Mouse (Mus musculus) heart, embryonic 10.5 days (tissue): ENCODE measurements at regions not wholly inside any gene's neighbourhood (a gene's known extent, or its start where the extent isn't known, plus 50 kb on each side); places are given as distances from the start of the nearest gene placed in this dataset.

ENCODE experiments used
- DNase-seq: peaks from one replicate; pipeline ENCODE4 v3.0.0-alpha.2; 2017; ENCODE audit warnings: low spot score
- H3K27ac ChIP-seq: fragments of 300-500 bp; sonication (generic); 2 replicates; pipeline ENCODE4 v1.5.1; 2016; ENCODE audit warnings: mild to moderate bottlenecking
- H3K27me3 ChIP-seq: fragments of 300-500 bp; sonication (generic); 2 replicates; pipeline ENCODE4 v1.6.1; 2016; ENCODE audit warnings: mild to moderate bottlenecking; ENCODE audit not compliant: poor library complexity, insufficient read depth, severe bottlenecking
- H3K36me3 ChIP-seq: fragments of 300-500 bp; sonication (generic); 2 replicates; pipeline ENCODE4 v1.6.1; 2016; ENCODE audit warnings: mild to moderate bottlenecking, moderate library complexity
- H3K4me1 ChIP-seq: fragments of 300-500 bp; sonication (generic); 2 replicates; pipeline ENCODE4 v1.6.1; 2016; ENCODE audit warnings: mild to moderate bottlenecking
- H3K4me3 ChIP-seq: fragments of 300-500 bp; sonication (generic); 2 replicates; pipeline ENCODE4 v1.5.1; 2016; ENCODE audit warnings: mild to moderate bottlenecking, moderate library complexity
- H3K9me3 ChIP-seq: fragments of 300-500 bp; sonication (generic); 2 replicates; pipeline ENCODE4 v1.6.1; 2016; ENCODE audit warnings: mild to moderate bottlenecking, moderate library complexity
- WGBS: fragments of 180-500 bp; shearing (Covaris S2); methylation state at CpG from one replicate; pipeline ENCODE4 v1.1.7; 2016; 5-methylcytosine and 5-hydroxymethylcytosine counted together

DNA sequence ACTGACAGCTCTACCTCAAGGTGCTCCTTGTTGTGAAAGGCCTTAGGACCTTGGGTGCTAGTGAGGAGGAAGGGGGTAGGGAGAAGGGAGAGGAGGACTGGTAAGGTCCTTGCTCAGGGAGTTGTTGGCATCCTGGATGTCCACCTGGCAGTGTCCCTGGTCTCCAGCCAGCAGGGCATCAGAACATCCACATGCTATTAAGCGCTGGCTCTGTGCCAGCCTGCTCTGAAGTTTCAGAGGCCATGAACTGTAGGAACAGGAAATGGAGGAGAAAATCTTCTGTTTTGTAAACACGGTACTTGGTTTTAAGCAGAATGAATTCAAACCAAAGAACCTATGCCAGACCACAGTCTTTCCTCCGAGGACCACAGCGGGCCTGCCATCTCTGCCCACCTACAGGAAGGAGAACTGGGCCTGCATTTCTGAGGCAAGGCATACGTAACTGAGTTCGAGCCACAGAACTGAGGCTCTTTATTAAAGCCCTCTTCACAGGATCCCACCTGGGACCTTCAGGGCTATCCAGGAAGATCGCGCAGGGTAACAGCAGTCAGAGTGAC lies 107.5 kb downstream of the Dll1 start:
- H3K4me1 ChIP-seq, result no peaks in the 10 kb centered on the region; the same call in 1 of the 2 replicates
- H3K27me3 ChIP-seq, result peaks cover 3% of the 10 kb centered on the region; the same call in 1 of the 2 replicates
- no peaks in the 10 kb centered on the region for H3K36me3 ChIP-seq
- WGBS, result 83% methylated on average over 8 of the region's 8 CpGs
- H3K27ac ChIP-seq, result no peak overlapping the region
- no peak for DNase-seq
- H3K9me3 ChIP-seq, result no peaks in the 10 kb centered on the region
- H3K4me3 ChIP-seq, result no peak overlapping the region

DNA sequence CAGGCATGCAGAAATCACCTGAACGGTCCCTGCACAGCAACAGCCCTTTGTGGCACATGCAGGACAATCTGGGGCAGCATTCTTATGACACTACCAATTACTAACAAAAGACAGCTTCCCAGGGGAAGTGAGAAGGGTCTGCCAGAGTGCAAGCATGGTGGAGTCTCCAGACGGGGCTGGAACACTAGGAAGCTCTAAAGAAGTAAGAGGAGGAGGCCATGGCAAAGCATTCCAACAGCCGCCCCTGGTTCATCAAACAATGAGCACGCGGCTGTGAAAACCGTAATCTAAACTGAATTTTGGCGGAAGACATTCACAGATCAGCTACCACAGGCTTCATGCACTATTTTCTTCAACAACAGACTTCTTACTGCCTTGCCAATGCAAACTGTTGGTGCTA lies 109.0 kb downstream of the Dll1 start:
- H3K9me3 ChIP-seq, result no peaks in the 10 kb centered on the region
- no peak for DNase-seq
- no peaks in the 10 kb centered on the region for H3K36me3 ChIP-seq
- peaks cover 3% of the 10 kb centered on the region; the same call in 1 of the 2 replicates for H3K27me3 ChIP-seq
- H3K27ac ChIP-seq, result no peak overlapping the region
- WGBS, result 65% methylated on average over 7 of the region's 7 CpGs
- no peaks in the 10 kb centered on the region; the same call in 1 of the 2 replicates for H3K4me1 ChIP-seq
- no peak overlapping the region for H3K4me3 ChIP-seq

DNA sequence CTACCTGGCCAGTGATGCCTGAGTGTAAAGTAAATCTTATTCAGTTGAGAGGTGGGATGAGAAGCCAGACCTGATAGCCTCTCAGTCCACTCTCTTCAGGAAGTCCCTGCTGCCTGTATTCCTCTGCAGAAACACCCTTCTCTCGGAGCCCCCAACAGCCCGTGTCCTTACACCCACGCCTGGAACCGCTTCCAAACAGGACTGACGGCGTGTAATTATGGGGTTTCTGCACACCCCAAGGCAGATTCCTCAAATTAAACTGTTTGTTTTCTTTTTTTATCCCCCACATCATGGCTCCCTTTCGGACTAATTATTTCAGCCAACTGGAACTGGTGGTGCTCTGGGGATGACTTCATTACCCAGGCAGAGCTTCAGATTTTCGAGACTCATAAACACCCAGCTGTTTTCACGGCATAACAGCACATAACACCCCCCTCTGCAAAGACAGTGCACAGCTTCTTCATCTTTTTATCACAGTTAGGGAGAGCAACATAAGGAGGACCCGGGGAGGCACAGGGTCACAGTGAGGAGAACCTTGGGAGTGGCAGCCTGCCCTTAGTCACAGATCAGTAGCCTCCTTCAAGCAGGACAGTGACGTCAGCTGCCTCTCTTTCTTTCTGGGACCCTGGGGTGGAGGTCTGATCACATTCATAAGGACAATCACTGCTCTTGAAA lies 117.1 kb downstream of the Dll1 start:
- peaks cover 15% of the 10 kb centered on the region for H3K4me1 ChIP-seq
- no peaks in the 10 kb centered on the region for H3K9me3 ChIP-seq
- no peaks in the 10 kb centered on the region for H3K36me3 ChIP-seq
- H3K27ac ChIP-seq, result no peak overlapping the region
- no peak overlapping the region for H3K4me3 ChIP-seq
- no peaks in the 10 kb centered on the region for H3K27me3 ChIP-seq
- WGBS, result 69% methylated on average over 11 of the region's 11 CpGs
- DNase-seq, result no peak

DNA sequence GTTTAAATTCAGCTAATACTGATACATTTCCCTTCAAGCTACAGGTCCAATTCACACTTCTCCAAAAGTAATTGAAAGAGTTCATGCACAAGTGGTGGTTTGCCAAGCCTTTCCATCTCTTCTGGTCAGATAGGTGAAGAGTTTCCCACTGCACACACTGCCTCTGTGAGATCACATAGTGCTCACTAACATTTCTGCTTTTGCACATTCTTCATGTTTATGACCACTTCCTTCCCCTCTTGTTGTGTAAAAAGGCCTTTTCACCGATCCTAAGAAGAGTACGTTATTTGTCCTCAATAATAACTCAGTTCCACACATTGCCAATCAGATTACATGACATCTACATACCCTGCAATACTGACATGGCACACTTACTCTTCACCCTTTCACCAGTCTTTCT lies 120.8 kb downstream of the Dll1 start:
- WGBS, result 87% methylated on average over 2 of the region's 2 CpGs
- DNase-seq, result peak; percentile 4

DNA sequence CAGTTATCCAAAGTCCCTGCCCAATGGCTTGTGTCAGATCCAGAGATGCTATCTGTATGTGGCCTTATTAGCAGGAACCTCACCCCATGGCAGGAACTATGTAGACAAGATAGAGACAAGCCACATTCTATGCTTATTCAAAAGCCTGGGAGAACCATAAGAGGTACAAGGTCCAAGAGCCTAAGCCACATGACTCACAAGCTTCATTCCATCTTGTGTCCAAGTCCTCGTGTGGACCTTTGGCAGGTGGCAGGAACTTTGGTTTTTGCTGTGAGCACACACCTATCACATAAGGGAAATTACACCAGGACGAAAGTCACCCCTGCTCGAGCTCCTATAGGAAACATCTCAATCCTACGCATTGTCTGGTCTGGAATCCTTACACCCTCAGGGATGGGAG lies 122.9 kb downstream of the Dll1 start:
- no peaks in the 10 kb centered on the region for H3K9me3 ChIP-seq
- peak; percentile 55 for DNase-seq
- no peaks in the 10 kb centered on the region for H3K4me1 ChIP-seq
- no peak overlapping the region for H3K27ac ChIP-seq
- no peak overlapping the region for H3K4me3 ChIP-seq
- no peaks in the 10 kb centered on the region for H3K36me3 ChIP-seq
- WGBS, result 86% methylated on average over 4 of the region's 4 CpGs
- peaks cover 6% of the 10 kb centered on the region; the same call in 1 of the 2 replicates for H3K27me3 ChIP-seq

More for the DNA sequence above, 120.8 kb downstream of the Dll1 start:
- Histone ChIP-seq H3K27me3 (no peaks in the 10 kb centered on the region), H3K27ac (no peak overlapping the region), H3K9me3 (no peaks in the 10 kb centered on the region), H3K4me1 (peaks cover 14% of the 10 kb centered on the region), H3K4me3 (no peak overlapping the region), H3K36me3 (no peaks in the 10 kb centered on the region)

DNA sequence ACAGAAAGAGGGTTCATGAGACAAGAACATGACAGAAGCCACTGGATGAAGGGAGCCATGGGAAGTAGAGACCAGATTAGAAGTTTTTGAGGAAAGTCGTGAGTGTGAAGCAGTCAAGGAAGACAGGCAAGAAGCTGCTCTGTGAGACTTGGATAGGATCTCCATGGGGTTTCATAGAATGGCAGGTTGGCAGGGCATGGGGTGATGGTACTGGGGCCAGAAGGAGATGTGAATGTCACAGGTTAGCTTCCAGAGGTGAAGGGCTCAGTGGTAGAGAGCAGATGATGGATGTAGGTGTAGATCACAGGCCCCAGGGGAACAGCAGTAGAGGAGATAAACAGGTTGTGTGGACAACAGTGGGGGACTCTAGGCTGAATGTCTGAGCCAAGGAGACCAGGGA lies 123.4 kb downstream of the Dll1 start:
- peaks cover 2% of the 10 kb centered on the region for H3K4me1 ChIP-seq
- no peaks in the 10 kb centered on the region for H3K36me3 ChIP-seq
- no peak overlapping the region for H3K27ac ChIP-seq
- 80% methylated on average over 1 of the region's 1 CpGs for WGBS
- peaks cover 8% of the 10 kb centered on the region for H3K27me3 ChIP-seq
- peak; percentile 61 for DNase-seq
- H3K9me3 ChIP-seq, result no peaks in the 10 kb centered on the region
- H3K4me3 ChIP-seq, result no peak overlapping the region

DNA sequence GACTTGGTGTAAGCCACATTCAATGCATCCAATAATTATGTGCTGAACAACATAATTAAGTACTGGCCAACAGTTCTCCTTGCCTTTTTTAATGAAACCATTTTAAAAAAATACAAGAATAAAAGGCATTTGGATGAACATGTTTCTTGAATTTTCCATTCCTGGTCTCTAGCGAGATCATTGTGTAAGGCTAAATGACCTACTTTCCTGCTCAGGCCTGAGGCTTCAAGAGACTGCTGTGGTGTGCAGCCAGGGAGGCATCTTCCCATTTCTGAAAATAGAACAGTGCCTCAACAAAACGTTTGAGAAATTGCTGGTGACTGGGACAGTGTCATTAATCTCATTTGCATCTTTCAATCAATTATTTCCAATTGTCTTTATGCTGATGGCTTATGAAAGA lies 124.5 kb downstream of the Dll1 start:
- no peak for DNase-seq
- Histone ChIP-seq H3K27me3 (peaks cover 11% of the 10 kb centered on the region), H3K27ac (no peak overlapping the region), H3K36me3 (no peaks in the 10 kb centered on the region), H3K4me1 (peaks cover 11% of the 10 kb centered on the region), H3K4me3 (no peak overlapping the region), H3K9me3 (no peaks in the 10 kb centered on the region)
- 57% methylated on average over 2 of the region's 2 CpGs for WGBS

DNA sequence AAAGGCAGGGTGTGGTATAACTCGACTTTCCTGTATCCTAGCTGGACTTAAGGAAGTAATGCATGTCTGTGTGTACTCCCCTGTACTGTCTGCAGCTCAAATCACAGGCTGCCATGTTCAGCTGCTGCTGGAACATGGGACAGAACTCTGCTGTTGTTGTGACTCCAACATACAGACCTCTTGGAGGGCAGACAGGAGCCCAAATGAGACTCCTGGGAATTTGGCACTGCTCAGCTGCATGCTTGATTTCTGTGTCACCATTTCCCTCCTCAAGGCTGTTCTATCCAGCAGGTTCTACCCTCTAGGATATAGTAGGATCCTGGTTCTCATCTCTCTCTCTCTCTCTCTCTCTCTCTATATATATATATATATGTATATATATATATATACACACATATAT lies 125.0 kb downstream of the Dll1 start:
- H3K9me3 ChIP-seq, result no peaks in the 10 kb centered on the region
- no peaks in the 10 kb centered on the region for H3K36me3 ChIP-seq
- H3K27ac ChIP-seq, result no peak overlapping the region
- peaks cover 16% of the 10 kb centered on the region for H3K27me3 ChIP-seq
- peaks cover 11% of the 10 kb centered on the region for H3K4me1 ChIP-seq
- WGBS, result 81% methylated on average over 1 of the region's 1 CpGs
- no peak for DNase-seq
- no peak overlapping the region for H3K4me3 ChIP-seq

DNA sequence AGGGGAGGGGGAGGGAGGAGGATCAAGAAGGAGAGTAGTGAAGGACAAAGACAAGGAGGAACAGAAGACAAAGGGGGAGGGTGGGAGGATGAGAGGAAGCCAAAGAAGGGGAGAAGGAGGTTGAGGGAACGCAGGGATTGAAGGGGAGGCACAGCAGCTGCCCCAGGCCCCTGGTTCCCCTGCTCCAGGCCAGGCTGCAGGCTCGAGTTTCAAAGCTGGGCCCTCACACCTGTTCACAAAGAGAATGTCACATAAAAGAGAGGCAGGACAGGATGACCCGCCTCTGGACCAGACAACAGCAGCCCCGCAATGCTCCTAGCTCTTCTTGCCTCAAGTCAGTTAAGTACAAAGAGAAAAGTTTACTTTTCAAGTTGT lies 128.3 kb downstream of the Dll1 start:
- peak; percentile 66 for DNase-seq
- WGBS, result 41% methylated on average over 4 of the region's 4 CpGs
- H3K4me3 ChIP-seq, result no peak overlapping the region

DNA sequence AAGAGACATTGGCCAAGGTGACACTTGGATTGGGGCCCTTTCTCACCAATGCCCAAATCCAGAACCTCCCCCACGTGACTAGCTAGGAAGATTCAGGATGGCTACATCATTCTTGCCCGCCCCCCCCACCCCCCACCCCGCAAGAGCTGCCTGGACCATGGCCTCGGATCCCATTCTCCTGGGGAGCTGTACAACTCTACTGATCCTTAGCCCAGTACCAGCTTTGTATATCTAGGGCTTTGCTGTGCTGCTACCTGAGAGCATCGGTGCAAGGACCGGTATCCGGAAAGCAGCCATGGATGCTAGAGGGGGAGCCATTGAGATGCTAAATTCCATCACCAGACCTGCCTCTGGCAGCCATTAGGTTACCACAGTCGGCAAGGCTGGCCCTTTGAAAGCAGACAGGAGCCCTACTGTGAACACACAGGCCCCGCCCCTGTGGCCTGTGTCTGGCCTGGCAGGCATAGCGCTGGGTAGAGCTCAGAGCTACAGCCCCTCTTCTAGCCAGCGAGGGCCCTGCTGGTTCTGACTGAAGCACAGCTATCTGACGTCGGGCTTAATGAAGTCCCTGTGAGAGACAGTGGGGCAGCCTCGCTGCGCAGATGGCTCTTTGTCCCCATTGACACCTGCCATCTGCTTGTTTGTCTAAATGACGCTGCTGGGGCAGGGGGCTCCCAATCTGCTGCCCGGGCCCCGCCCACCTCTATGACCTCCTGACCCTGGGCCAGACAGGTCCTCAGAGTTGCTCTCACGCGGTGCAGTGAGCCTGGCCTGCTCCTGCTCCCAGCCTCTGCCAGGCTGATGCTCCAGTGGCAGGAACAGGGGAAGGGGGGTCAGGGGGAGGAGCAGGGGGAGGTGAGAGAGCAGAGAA lies 128.9 kb downstream of the Dll1 start:
- peak overlapping the region; percentile 53 for H3K27ac ChIP-seq
- WGBS, result 8% methylated on average over 20 of the region's 20 CpGs
- peaks cover 20% of the 10 kb centered on the region for H3K27me3 ChIP-seq
- no peaks in the 10 kb centered on the region for H3K36me3 ChIP-seq
- H3K4me1 ChIP-seq, result peaks cover 11% of the 10 kb centered on the region
- H3K9me3 ChIP-seq, result no peaks in the 10 kb centered on the region
- no peak for DNase-seq
- peak overlapping the region; percentile 31 for H3K4me3 ChIP-seq

More for the DNA sequence above, 128.3 kb downstream of the Dll1 start:
- Histone ChIP-seq H3K4me1 (peaks cover 11% of the 10 kb centered on the region), H3K27ac (peak overlapping the region; percentile 53), H3K27me3 (peaks cover 20% of the 10 kb centered on the region), H3K9me3 (no peaks in the 10 kb centered on the region), H3K36me3 (no peaks in the 10 kb centered on the region)

DNA sequence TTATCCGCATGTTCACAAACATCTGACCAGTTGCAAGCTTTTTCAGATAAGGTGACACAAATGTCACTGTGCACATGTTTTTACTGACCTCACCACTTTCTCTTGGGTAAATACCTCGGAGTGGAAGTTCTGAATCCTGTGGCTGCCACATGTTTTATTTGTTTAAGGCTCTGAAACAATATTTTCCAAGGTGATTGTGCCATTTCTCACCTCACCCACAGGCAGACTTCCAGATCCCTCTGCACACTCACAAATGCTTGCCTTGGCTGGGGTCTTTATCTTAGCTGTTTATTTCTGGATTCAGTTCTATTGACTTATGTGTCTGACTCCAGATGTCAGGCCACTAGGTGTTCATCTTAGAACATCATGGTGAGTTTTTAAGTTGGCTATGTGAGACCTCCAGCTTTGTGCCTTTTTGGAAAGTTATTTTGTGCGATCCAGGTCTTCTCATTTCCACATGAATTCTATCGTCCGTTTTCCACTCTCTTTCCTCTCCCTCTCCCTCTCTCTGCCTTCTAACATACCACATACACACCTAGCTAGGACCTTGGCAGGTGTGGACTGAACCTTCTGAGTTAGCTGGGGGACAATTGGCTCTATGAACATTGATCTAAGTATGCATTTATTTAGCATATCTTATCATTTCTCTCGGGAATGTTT lies 133.6 kb downstream of the Dll1 start:
- WGBS, result 67% methylated on average over 6 of the region's 6 CpGs
- no peaks in the 10 kb centered on the region for H3K9me3 ChIP-seq
- H3K36me3 ChIP-seq, result no peaks in the 10 kb centered on the region
- peaks cover 10% of the 10 kb centered on the region; the same call in 1 of the 2 replicates for H3K27me3 ChIP-seq
- H3K27ac ChIP-seq, result no peak overlapping the region
- DNase-seq, result no peak
- peaks cover 7% of the 10 kb centered on the region for H3K4me1 ChIP-seq
- H3K4me3 ChIP-seq, result no peak overlapping the region

DNA sequence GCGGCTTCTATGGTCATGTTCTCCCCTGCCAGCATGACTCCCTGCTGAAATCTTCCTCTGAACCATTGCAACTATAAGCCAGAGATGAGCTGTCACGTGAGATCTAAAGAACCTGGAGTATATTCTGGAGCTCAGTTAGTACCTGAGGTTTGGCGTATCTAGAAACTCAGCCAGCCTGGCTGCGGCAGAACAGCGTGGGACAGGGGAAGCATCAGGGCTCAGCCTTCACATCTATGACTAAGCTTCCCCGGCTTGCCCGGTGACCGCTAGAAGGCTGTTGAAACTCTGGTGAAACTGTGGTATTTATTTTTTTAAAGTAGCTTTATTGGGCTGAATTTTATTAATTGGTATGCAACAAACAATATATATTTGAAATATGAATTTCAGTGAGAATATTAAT lies 134.3 kb downstream of the Dll1 start:
- H3K4me3 ChIP-seq, result no peak overlapping the region
- 78% methylated on average over 8 of the region's 8 CpGs for WGBS
- H3K36me3 ChIP-seq, result no peaks in the 10 kb centered on the region
- H3K9me3 ChIP-seq, result no peaks in the 10 kb centered on the region
- no peak for DNase-seq
- no peaks in the 10 kb centered on the region for H3K4me1 ChIP-seq
- H3K27ac ChIP-seq, result no peak overlapping the region
- H3K27me3 ChIP-seq, result 0 out of 2 replicates have a peak, but pooled peaks cover 9% of the 10 kb centered on the region
